Mouse (Mus musculus) natural killer cell, adult 2 months (primary cell): ENCODE data around the gene Ulbp1.
"Not testable (repeated sequence)": the region's sequence is repeated elsewhere in the genome, so short reads cannot be mapped to it uniquely, and the experiment has no call there.

Experiments
- DNase-seq, 2 experiments: peaks; one replicate each; pipeline ENCODE4 v3.0.0; 2022; ENCODE audit warnings: low spot score in 2 of 2

The Ulbp1 gene

DNA sequence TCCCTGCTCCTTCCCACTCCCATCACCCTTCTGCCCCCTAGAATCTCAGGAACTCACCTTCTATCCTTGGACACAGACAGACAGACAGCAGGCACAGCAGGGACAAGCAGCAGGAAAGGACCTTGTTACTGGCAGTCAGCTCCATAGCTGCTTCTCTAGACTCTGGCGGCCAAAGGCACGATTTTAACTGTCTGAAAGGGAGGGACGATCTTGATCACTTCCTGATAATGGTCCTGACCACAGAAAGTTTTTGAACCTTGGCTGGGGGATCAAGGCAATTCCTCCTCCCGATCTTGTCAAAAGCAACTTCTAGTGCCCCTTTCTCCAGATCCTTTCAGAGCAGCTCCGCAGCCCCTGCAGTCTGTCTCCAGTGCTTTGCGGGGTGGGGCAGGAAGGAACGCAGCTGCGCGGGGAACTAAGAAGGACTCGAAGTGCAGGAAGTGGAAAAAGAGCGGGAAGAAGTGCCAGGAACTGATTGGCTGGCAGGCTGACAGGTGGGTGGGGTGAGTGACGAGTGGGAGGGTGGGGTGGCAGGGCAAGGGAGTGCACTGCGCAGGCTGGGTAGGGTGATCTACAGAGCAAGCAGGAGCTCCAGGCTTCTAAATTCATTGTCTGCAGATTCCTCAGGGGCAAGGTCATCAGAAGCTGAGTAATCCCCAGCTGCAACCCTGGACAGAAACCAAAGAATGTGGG, at the start of gene Ulbp1:
Gene Ulbp1 (minus strand): TSS at position 442 of the 693 bp plus-strand sequence.
- peak; percentile 31 to 39 for DNase-seq

GRCm38 (mm10) chr10:7498180-7498579, 24.7 kb upstream of the Ulbp1 start:
- DNase-seq = not testable (repeated sequence)

GRCm38 (mm10) chr10:7492384-7492783, 18.9 kb upstream of the Ulbp1 start:
- DNase-seq = not testable (repeated sequence)

DNA sequence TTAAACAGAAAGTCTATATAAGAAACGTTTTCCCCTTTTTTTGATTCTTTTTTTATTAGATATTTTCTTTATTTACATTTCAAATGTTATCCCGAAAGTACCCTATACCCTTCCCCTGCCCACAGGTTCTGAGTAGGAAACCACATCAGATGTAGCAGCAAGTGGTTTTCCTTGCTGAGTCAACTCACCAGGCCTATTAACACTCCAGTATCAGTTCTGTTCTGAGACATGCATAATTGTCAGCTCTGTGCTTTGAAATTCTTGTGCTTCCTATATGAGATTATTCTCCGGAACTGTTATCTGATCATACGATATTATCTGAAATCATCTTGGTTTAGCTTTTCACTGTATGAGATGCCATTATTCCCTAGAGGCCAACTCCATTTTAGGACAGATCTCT, 10.2 kb upstream of the Ulbp1 start:
- DNase-seq = no peak

DNA sequence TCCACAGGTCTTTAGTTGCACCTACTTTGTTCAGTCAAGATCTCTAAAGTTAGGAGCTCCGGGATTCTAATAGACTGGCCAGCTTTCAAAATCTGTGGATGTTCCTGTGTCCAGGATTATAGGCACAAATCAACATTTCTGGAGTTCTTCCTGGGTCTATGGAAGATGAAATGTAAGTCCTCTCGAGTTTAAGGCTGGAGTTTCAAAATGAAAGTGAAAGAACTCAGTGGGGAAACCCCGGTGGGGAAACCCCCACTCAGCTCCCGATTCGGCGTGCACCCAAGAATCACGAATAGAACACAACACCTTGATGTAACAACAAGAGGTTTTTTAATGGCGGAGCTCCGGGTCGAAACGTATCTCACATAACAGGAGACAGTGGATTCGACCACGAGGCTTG, 787 bp upstream of the Ulbp1 start:
- DNase-seq = peak; percentile 52 to 64

- DNase-seq = no peak
Measured at GRCm38 (mm10) chr10:7471664-7472063, 1.8 kb downstream of the Ulbp1 start.

DNA sequence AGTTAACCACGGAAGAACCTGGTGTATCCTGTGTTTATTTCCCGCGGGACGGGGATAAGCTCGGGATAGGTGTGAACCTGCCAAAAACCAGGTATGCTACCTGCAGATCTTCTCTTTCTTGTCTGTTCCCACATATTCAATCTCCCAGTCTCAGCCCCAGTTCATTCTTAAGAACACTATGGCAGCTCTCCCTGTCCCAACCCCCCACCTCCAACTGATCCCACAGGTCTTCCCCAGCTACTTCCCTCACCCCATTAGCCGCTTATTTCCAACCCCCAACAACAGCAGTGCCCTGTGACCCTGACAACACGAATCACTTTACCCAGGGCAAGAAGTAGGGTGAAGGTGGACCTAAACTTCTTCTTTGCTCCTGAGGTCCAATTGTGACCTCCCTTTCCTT, 3.0 kb downstream of the Ulbp1 start:
- DNase-seq = no peak

DNA sequence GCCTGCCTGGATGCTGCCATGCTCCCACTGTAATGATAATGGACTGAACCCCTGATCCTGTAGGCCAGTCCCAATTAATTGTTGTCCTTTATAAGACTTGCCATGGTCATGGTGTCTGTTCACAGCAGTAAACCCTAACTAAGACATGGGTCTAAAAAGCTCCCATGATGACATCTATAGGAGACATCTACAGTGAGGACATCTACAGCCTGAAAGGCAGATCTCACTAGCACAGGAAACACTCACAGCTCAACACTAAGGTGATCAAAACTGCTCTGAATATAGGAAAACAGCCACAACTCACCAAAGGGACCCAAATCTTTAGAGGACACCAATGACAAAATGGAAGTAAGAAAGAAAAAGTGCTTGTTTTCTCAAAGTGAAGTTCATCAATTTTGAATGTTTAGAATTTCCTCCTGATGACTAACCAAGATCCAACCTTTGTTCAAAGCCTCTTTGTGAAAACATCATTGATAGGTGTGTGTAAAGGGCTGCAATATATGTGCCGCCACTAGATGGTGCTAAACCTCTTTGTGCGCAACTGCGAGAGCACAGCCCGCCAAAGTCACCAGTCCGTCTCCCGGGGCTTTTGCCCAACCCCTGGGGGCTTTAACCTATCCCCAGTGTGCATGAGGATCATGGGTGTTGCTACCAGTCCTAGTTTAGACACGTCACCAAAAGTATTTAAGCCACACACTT, 3.6 kb downstream of the Ulbp1 start:
- DNase-seq = peak; percentile 71 to 79

GRCm38 (mm10) chr10:7462006-7462405, 11.4 kb downstream of the Ulbp1 start:
- DNase-seq = no peak

DNA sequence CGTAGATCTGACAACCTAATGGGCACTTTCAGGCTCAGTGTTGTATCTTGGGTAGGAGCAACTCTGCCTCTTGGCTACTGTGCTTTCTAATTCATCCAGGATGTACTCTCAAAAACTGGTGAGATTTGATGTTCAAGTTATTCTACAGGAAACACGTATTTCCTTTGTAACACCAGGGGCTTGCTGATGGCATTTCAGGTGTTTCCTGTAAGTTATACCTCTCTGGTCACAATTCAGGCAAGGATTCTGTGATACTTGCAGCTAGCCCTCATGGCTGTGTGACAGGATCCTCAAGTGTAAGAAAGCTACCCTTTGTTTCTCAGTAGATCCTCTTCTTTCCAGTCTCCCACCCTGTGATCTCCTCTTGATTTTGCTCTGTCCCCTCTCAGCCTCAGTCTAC, 34.5 kb downstream of the Ulbp1 start:
- no peak for DNase-seq

DNA sequence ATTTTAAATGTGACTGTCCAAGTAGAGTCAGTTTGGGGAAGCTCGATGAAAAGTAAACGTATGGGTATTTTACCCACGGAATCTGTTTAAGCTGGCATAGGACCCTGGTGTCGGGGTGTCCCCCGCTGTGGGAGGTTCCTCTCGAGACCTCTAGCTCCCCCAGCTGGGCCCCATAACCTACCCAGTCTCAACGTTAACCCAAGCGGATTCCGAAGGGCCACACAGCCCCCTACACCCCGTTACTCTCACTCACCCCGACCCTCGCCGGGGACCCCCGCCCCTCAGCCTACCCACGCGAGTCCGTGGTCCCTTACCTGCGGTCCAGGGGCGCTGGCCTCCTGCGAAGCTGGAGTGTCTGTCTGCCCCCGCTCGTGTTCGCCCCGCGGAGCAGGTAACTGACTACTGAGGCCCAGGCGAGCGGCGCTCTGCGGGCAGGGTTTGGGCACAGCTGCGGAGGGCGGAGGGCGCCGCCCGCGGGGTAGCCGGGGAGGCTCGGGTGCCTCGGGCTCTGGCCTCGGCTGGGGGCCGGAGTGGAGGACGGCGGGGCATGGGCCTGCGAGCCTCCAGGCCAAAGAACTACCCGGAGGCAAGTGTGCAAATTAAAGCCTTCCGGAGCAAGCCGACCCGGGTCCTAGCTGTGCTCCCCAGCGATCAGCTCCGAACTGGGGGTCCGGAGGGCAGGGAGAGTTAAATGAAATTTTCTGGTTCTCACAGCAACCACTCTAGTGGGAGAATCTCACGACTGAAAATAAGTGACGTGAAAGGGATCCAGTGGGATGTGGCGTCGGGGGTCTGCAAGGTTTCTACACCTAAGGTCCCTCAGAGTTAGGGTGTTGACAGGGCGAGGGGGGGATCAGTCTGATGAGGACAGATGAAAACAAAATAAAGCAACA, 80.0 kb downstream of the Ulbp1 start:
- no peak for DNase-seq

GRCm38 (mm10) chr10:7391935-7392930, 81.2 kb downstream of the Ulbp1 start:
- DNase-seq = no peak

DNA sequence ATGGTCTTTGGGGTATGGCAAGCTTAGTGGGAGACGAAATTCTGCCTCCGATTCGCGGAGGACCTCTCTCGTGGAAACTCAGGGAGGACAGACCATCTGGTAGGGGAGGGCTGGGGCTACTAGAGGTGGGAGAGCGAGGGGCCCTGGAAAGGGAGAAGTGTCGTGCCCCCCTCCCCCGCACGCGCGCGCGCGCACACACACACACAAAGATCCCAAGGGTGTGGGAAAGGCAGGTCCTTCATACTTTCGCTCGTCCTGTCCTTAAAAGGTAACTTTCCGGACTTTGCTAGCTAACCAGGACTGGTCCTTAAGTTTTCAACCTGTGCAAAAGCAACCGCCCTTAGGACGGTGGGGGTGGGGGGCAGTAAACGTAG, 81.9 kb downstream of the Ulbp1 start:
- no peak for DNase-seq

GRCm38 (mm10) chr10:7391108-7391507, 82.3 kb downstream of the Ulbp1 start:
- no peak for DNase-seq
